Mouse (Mus musculus) heart, embryonic 15.5 days (tissue): ENCODE results near the gene Inpp4a. TPM values are rescaled to one million over a fixed set of nuclear protein-coding genes. Genes with fewer than 3 reads are reported as not detected.

ENCODE experiments used
- polyA plus RNA-seq: library from polyadenylated mRNA; unstranded; fragments of >200 nt; fragmentation: Nextera tagmentation; extraction: Ambion mirVana; gene quantifications from 2 replicates; pipeline ENCODE4 v1.2.1, GENCODE M21; 2015

The Inpp4a gene
- polyA plus RNA-seq, 1 experiment from 2014 or later = 13.9 TPM

Other genes with a start within 250 kb of the Inpp4a start
- gene Cnga3, start 85.4 kb upstream of the Inpp4a start, polyA plus RNA-seq = 0.04 and 0.06 TPM in 2 replicates
- gene Coa5, start 130.2 kb downstream of the Inpp4a start, polyA plus RNA-seq = 54.0 and 59.2 TPM in 2 replicates
- gene Unc50, start 130.3 kb downstream of the Inpp4a start, polyA plus RNA-seq = 77.2 and 81.4 TPM in 2 replicates
- gene Mgat4a, start 241.2 kb downstream of the Inpp4a start, polyA plus RNA-seq = 3.8 and 4.7 TPM in 2 replicates